ENCODE assay signal across 17 mouse cellular contexts in the genomic region with DNA sequence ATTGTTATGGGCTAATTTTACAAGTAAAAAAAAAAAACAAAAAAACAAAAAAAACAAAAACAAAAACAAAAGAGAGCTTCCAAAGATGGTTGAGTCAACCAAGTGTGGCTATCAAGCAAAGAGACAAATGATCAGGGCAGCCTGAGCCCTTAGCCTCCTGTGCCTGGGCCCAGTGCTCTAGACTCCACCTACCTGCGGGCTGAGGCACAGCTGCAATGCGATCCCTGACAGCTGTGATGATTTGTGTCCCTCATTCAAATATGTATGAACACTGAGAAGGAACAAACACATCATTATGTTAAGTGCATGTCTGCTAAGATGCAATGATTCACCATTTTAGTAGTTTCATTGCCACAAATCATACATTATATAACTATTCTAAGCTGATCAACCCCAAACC.
DNase-seq lines count a peak whose midpoint lies in the region; ATAC-seq and TF ChIP-seq lines count a peak whose summit lies in the region.
"Had no signal": no experiment of that assay in that cellular context is flagged by ENCODE, and none has a peak within 500 bp of the region (broad histone marks: within the 10 kb centered on the region; RNA-seq: fewer than 3 reads in every experiment).

No protein-coding gene starts in this region.

- TF ChIP-seq EP300 in heart, postnatal 0 days (IDR thresholded peaks at IDR 0.05; ENCODE audit: low read depth) = no peak
- TF ChIP-seq EP300 in stomach, postnatal 0 days (optimal IDR thresholded peaks at IDR 0.05) = no peak

- ATAC-seq in heart, postnatal 0 days (ENCODE audit: insufficient read depth, low read depth) = no peak
- ATAC-seq in midbrain, postnatal 0 days (ENCODE audit: low FRiP score) = no peak
- no peak for ATAC-seq in midbrain, embryonic 16.5 days
- ATAC-seq in stomach, postnatal 0 days (ENCODE audit: low FRiP score, low TSS enrichment) = no peak
- ATAC-seq in forebrain, postnatal 0 days = no peak

- H3K4me2 ChIP-seq in heart, postnatal 0 days (ENCODE audit: low read depth, low read length) = no peak overlapping the region
- no peak overlapping the region for H3K4me2 ChIP-seq in midbrain, postnatal 0 days (ENCODE audit: low read depth, low read length, poor library complexity, severe bottlenecking)
- no peak overlapping the region for H3K4me2 ChIP-seq in midbrain, embryonic 16.5 days (ENCODE audit: low read length)
- H3K4me2 ChIP-seq in stomach, postnatal 0 days (replicated peaks; ENCODE audit: low read depth) = no peak overlapping the region
- H3K4me2 ChIP-seq in forebrain, postnatal 0 days (ENCODE audit: low read depth) = no peak overlapping the region
- H3K4me2 ChIP-seq: midbrain, embryonic 12.5 days; neural tube, embryonic 13.5 days had no signal

- TF ChIP-seq CTCF in heart, postnatal 0 days (IDR thresholded peaks at IDR 0.05; ENCODE audit: low read depth) = peak; percentile 10; the same call in 1 of the 2 replicates
- TF ChIP-seq CTCF in midbrain, postnatal 0 days (IDR thresholded peaks at IDR 0.05) = peak; percentile 5; the same call in 1 of the 2 replicates
- peak; percentile 9; the same call in 1 of the 2 replicates for TF ChIP-seq CTCF in brain, embryonic 14.5 days (IDR thresholded peaks at IDR 0.05; ENCODE audit: borderline replicate concordance, extremely low read depth, insufficient read depth, insufficient read length)
- TF ChIP-seq CTCF in stomach, postnatal 0 days (IDR thresholded peaks at IDR 0.05; ENCODE audit: low read depth) = peak; percentile 54
- no peak for TF ChIP-seq CTCF in forebrain, postnatal 0 days (IDR thresholded peaks at IDR 0.05; ENCODE audit: low read depth)

- intact Hi-C loops in heart, postnatal 14 days (cut with DNase I) = no loop called here

- no peak for DNase-seq in heart, postnatal 0 days (ENCODE audit: low spot score)
- no peak for DNase-seq in heart, postnatal 14 days
- DNase-seq in midbrain, postnatal 0 days (ENCODE audit: low spot score) = no peak
- DNase-seq in brain, embryonic 14.5 days (ENCODE audit: low read depth) = no peak
- DNase-seq in stomach, postnatal 0 days (ENCODE audit: low spot score) = no peak
- DNase-seq in forebrain, postnatal 0 days = no peak
- DNase-seq in layer of hippocampus, postnatal 25 days (ENCODE audit: extremely low spot score in 1 of 2, low spot score in 1 of 2) = no peak
- DNase-seq: adrenal gland, postnatal 25 days; cerebellum, adult 18-20 months; kidney, adult 8-10 months; lung, adult 18-20 months; thymus, adult 2 months had no signal

- H3K4me3 ChIP-seq in heart, postnatal 0 days (ENCODE audit: low read depth, low read length) = no peak overlapping the region
- no peak overlapping the region for H3K4me3 ChIP-seq in midbrain, postnatal 0 days (ENCODE audit: low read depth, low read length)
- no peak overlapping the region for H3K4me3 ChIP-seq in midbrain, embryonic 16.5 days (ENCODE audit: low read depth, low read length)
- H3K4me3 ChIP-seq in stomach, postnatal 0 days (ENCODE audit: low read depth, low read length) = no peak overlapping the region
- H3K4me3 ChIP-seq in forebrain, postnatal 0 days (ENCODE audit: low read depth, low read length) = no peak overlapping the region
- H3K4me3 ChIP-seq: embryonic facial prominence, embryonic 10.5 days; hindbrain, embryonic 10.5 days; midbrain, embryonic 12.5 days; neural tube, embryonic 13.5 days had no signal

- H3K9me3 ChIP-seq in heart, postnatal 0 days (replicated peaks; ENCODE audit: control insufficient read depth, low read length) = no peaks in the 10 kb centered on the region
- H3K9me3 ChIP-seq in midbrain, postnatal 0 days (ENCODE audit: low read length) = no peaks in the 10 kb centered on the region
- no peaks in the 10 kb centered on the region for H3K9me3 ChIP-seq in midbrain, embryonic 16.5 days (replicated peaks; ENCODE audit: control insufficient read depth, low read length, poor library complexity, severe bottlenecking)
- no peaks in the 10 kb centered on the region for H3K9me3 ChIP-seq in stomach, postnatal 0 days (ENCODE audit: control insufficient read depth, low read length)
- H3K9me3 ChIP-seq in forebrain, postnatal 0 days (ENCODE audit: low read length) = no peaks in the 10 kb centered on the region
- H3K9me3 ChIP-seq: embryonic facial prominence, embryonic 10.5 days; hindbrain, embryonic 10.5 days; midbrain, embryonic 12.5 days; neural tube, embryonic 13.5 days had no signal

- H3K9ac ChIP-seq in heart, postnatal 0 days (replicated peaks; ENCODE audit: low read depth, low read length) = no peak overlapping the region
- no peak overlapping the region for H3K9ac ChIP-seq in midbrain, postnatal 0 days (replicated peaks; ENCODE audit: low read length, poor library complexity, severe bottlenecking)
- no peak overlapping the region for H3K9ac ChIP-seq in midbrain, embryonic 16.5 days (ENCODE audit: low read depth, low read length)
- no peak overlapping the region for H3K9ac ChIP-seq in stomach, postnatal 0 days (ENCODE audit: low read length)
- no peak overlapping the region for H3K9ac ChIP-seq in forebrain, postnatal 0 days
- H3K9ac ChIP-seq: midbrain, embryonic 12.5 days; neural tube, embryonic 13.5 days had no signal

- H3K27ac ChIP-seq in heart, postnatal 0 days (ENCODE audit: low read depth) = no peak overlapping the region
- H3K27ac ChIP-seq in midbrain, postnatal 0 days (ENCODE audit: low read depth, low read length) = no peak overlapping the region
- no peak overlapping the region for H3K27ac ChIP-seq in midbrain, embryonic 16.5 days (ENCODE audit: low read length)
- no peak overlapping the region for H3K27ac ChIP-seq in stomach, postnatal 0 days (replicated peaks)
- no peak overlapping the region for H3K27ac ChIP-seq in forebrain, postnatal 0 days (ENCODE audit: low read depth, low read length)
- H3K27ac ChIP-seq: embryonic facial prominence, embryonic 10.5 days; hindbrain, embryonic 10.5 days; midbrain, embryonic 12.5 days; neural tube, embryonic 13.5 days had no signal

- TF ChIP-seq POLR2A in brain, embryonic 14.5 days (IDR thresholded peaks at IDR 0.05; ENCODE audit: borderline replicate concordance, extremely low read depth, insufficient read depth, insufficient read length, poor library complexity, severe bottlenecking) = no peak

- 60% methylated on average over 2 of the region's 2 CpGs for WGBS in heart, postnatal 0 days
- WGBS in midbrain, postnatal 0 days = 71% methylated on average over 2 of the region's 2 CpGs
- WGBS in midbrain, embryonic 16.5 days = 61% methylated on average over 2 of the region's 2 CpGs
- 60% methylated on average over 2 of the region's 2 CpGs for WGBS in stomach, postnatal 0 days
- 70% methylated on average over 2 of the region's 2 CpGs for WGBS in forebrain, postnatal 0 days

- H3K4me1 ChIP-seq in heart, postnatal 0 days (ENCODE audit: control insufficient read depth, insufficient read depth) = no peaks in the 10 kb centered on the region
- no peaks in the 10 kb centered on the region for H3K4me1 ChIP-seq in midbrain, postnatal 0 days (ENCODE audit: insufficient read depth, low read length)
- H3K4me1 ChIP-seq in midbrain, embryonic 16.5 days (ENCODE audit: control insufficient read depth, insufficient read depth, low read length) = no peaks in the 10 kb centered on the region
- H3K4me1 ChIP-seq in stomach, postnatal 0 days (replicated peaks; ENCODE audit: control insufficient read depth, insufficient read depth) = no peaks in the 10 kb centered on the region; the same call in 1 of the 2 replicates
- no peaks in the 10 kb centered on the region for H3K4me1 ChIP-seq in forebrain, postnatal 0 days (ENCODE audit: insufficient read depth)
- H3K4me1 ChIP-seq: embryonic facial prominence, embryonic 10.5 days; hindbrain, embryonic 10.5 days; midbrain, embryonic 12.5 days; neural tube, embryonic 13.5 days had no signal

- H3K27me3 ChIP-seq in heart, postnatal 0 days (ENCODE audit: control insufficient read depth, insufficient read depth, low read length) = no peaks in the 10 kb centered on the region
- no peaks in the 10 kb centered on the region for H3K27me3 ChIP-seq in midbrain, postnatal 0 days (ENCODE audit: insufficient read depth, low read length)
- H3K27me3 ChIP-seq in midbrain, embryonic 16.5 days (ENCODE audit: control insufficient read depth, insufficient read depth, low read depth, low read length) = no peaks in the 10 kb centered on the region
- no peaks in the 10 kb centered on the region for H3K27me3 ChIP-seq in stomach, postnatal 0 days (ENCODE audit: control insufficient read depth, insufficient read depth, low read length)
- no peaks in the 10 kb centered on the region for H3K27me3 ChIP-seq in forebrain, postnatal 0 days (ENCODE audit: insufficient read depth, low read length)
- H3K27me3 ChIP-seq: midbrain, embryonic 12.5 days; neural tube, embryonic 13.5 days had no signal

- no peaks in the 10 kb centered on the region for H3K36me3 ChIP-seq in heart, postnatal 0 days (replicated peaks; ENCODE audit: control insufficient read depth, insufficient read depth, low read length)
- H3K36me3 ChIP-seq in midbrain, postnatal 0 days (ENCODE audit: insufficient read depth, low read length) = no peaks in the 10 kb centered on the region
- H3K36me3 ChIP-seq in midbrain, embryonic 16.5 days (ENCODE audit: control insufficient read depth, insufficient read depth, low read length) = no peaks in the 10 kb centered on the region
- no peaks in the 10 kb centered on the region for H3K36me3 ChIP-seq in stomach, postnatal 0 days (ENCODE audit: control insufficient read depth, insufficient read depth, low read length)
- H3K36me3 ChIP-seq in forebrain, postnatal 0 days (ENCODE audit: insufficient read depth) = no peaks in the 10 kb centered on the region
- H3K36me3 ChIP-seq: embryonic facial prominence, embryonic 10.5 days; hindbrain, embryonic 10.5 days; midbrain, embryonic 12.5 days; neural tube, embryonic 13.5 days had no signal
